Mouse (Mus musculus) gastrocnemius, postnatal 36 days (tissue): Measurements from ENCODE around the gene Spice1. TPM values are rescaled to one million over a fixed set of nuclear protein-coding genes. Genes with fewer than 3 reads are reported as not detected.

Experiments
- total RNA-seq, 2 experiments: library from RNA; stranded (reverse); gene quantifications; 2 replicates each; pipeline ENCODE4 v1.2.3; 2021

The Spice1 gene
- total RNA-seq, 2 experiments from 2014 or later, result 6.1 to 7.9 TPM

Other genes starting within 250 kb of the Spice1 start
- 10 to 100 TPM; 20.5 to 21.6 TPM for gene Atp6v1a, start 207.4 kb upstream of the Spice1 start, total RNA-seq
- 100 to 1,000 TPM; 161 to 167 TPM for gene Naa50, start 207.3 kb upstream of the Spice1 start, total RNA-seq
- 10 to 100 TPM; 33.2 to 35.6 TPM for gene Usf3, start 173.9 kb upstream of the Spice1 start, total RNA-seq
- under 1 TPM; 0.18 to 0.30 TPM for gene Sidt1, start 13.9 kb upstream of the Spice1 start, total RNA-seq
- not detected for gene Cfap44, start 47.7 kb downstream of the Spice1 start, total RNA-seq
- gene Boc, start 211.8 kb downstream of the Spice1 start, total RNA-seq, result 1 to 10 TPM; 3.7 to 3.8 TPM